Mouse (Mus musculus): Measurements from ENCODE around the gene Deup1. TPM values are rescaled to one million over a fixed set of nuclear protein-coding genes. Genes with fewer than 3 reads are reported as not detected.

Gene Deup1
- polyA plus RNA-seq, 1 experiment: 0.08 TPM

GRCm38 (mm10) chr9:15582026-15582425 is 45.7 kb downstream of the Deup1 start:
- Histone ChIP-seq H3K27me3 (ENCODE audit: control insufficient read depth, insufficient read depth, low read length) (no peaks in the 10 kb centered on the region), H3K4me1 (replicated peaks; ENCODE audit: control insufficient read depth, insufficient read depth, low read length) (peaks cover 2% of the 10 kb centered on the region; the same call in 1 of the 2 replicates), H3K27ac (ENCODE audit: control insufficient read depth, insufficient read depth, low read length) (no peak overlapping the region), H3K36me3 (ENCODE audit: control insufficient read depth, insufficient read depth, low read length) (no peaks in the 10 kb centered on the region), H3K4me3 (ENCODE audit: control insufficient read depth, insufficient read depth, low read length) (no peak overlapping the region)
- TF ChIP-seq POLR2A (IDR thresholded peaks at IDR 0.05; ENCODE audit: control insufficient read depth, extremely low read depth, insufficient read depth, low read length, poor library complexity) (no peak), CTCF (IDR thresholded peaks at IDR 0.05; ENCODE audit: borderline replicate concordance, control insufficient read depth, extremely low read depth, insufficient read depth, low read length, poor library complexity) (no peak)
- DNase-seq: no peak
- 72% methylated on average over 5 of the region's 5 CpGs for WGBS

- H3K27me3 ChIP-seq (ENCODE audit: control insufficient read depth, insufficient read depth, low read length): no peaks in the 10 kb centered on the region
- TF ChIP-seq CTCF (IDR thresholded peaks at IDR 0.05; ENCODE audit: borderline replicate concordance, control insufficient read depth, extremely low read depth, insufficient read depth, low read length, poor library complexity): no peak
- no peak for TF ChIP-seq POLR2A (IDR thresholded peaks at IDR 0.05; ENCODE audit: control insufficient read depth, extremely low read depth, insufficient read depth, low read length, poor library complexity)
- H3K4me3 ChIP-seq (ENCODE audit: control insufficient read depth, insufficient read depth, low read length): no peak overlapping the region
- no peak overlapping the region for H3K27ac ChIP-seq (ENCODE audit: control insufficient read depth, insufficient read depth, low read length)
- DNase-seq: peak; percentile 7
- H3K36me3 ChIP-seq (ENCODE audit: control insufficient read depth, insufficient read depth, low read length): no peaks in the 10 kb centered on the region
- H3K4me1 ChIP-seq (replicated peaks; ENCODE audit: control insufficient read depth, insufficient read depth, low read length): peaks cover 2% of the 10 kb centered on the region; the same call in 1 of the 2 replicates
- WGBS: 4% methylated on average over 6 of the region's 6 CpGs
Measured at GRCm38 (mm10) chr9:15580176-15580575, 47.6 kb downstream of the Deup1 start.

GRCm38 (mm10) chr9:15578946-15579345 is 48.8 kb downstream of the Deup1 start:
- TF ChIP-seq POLR2A (IDR thresholded peaks at IDR 0.05; ENCODE audit: control insufficient read depth, extremely low read depth, insufficient read depth, low read length, poor library complexity) (no peak), CTCF (IDR thresholded peaks at IDR 0.05; ENCODE audit: borderline replicate concordance, control insufficient read depth, extremely low read depth, insufficient read depth, low read length, poor library complexity) (no peak)
- no peak for DNase-seq
- H3K27ac ChIP-seq (ENCODE audit: control insufficient read depth, insufficient read depth, low read length): no peak overlapping the region
- no peaks in the 10 kb centered on the region for H3K36me3 ChIP-seq (ENCODE audit: control insufficient read depth, insufficient read depth, low read length)
- H3K4me3 ChIP-seq (ENCODE audit: control insufficient read depth, insufficient read depth, low read length): no peak overlapping the region
- WGBS: 97% methylated on average over 9 of the region's 9 CpGs
- no peaks in the 10 kb centered on the region for H3K27me3 ChIP-seq (ENCODE audit: control insufficient read depth, insufficient read depth, low read length)
- no peaks in the 10 kb centered on the region; the same call in 1 of the 2 replicates for H3K4me1 ChIP-seq (replicated peaks; ENCODE audit: control insufficient read depth, insufficient read depth, low read length)

GRCm38 (mm10) chr9:15578427-15578826 is 49.3 kb downstream of the Deup1 start:
- no peaks in the 10 kb centered on the region for H3K36me3 ChIP-seq (ENCODE audit: control insufficient read depth, insufficient read depth, low read length)
- no peak for TF ChIP-seq CTCF (IDR thresholded peaks at IDR 0.05; ENCODE audit: borderline replicate concordance, control insufficient read depth, extremely low read depth, insufficient read depth, low read length, poor library complexity)
- no peak for TF ChIP-seq POLR2A (IDR thresholded peaks at IDR 0.05; ENCODE audit: control insufficient read depth, extremely low read depth, insufficient read depth, low read length, poor library complexity)
- H3K4me1 ChIP-seq (replicated peaks; ENCODE audit: control insufficient read depth, insufficient read depth, low read length): no peaks in the 10 kb centered on the region; the same call in 1 of the 2 replicates
- H3K4me3 ChIP-seq (ENCODE audit: control insufficient read depth, insufficient read depth, low read length): no peak overlapping the region
- H3K27ac ChIP-seq (ENCODE audit: control insufficient read depth, insufficient read depth, low read length): no peak overlapping the region
- WGBS: 58% methylated on average over 1 of the region's 1 CpGs
- no peak for DNase-seq
- no peaks in the 10 kb centered on the region for H3K27me3 ChIP-seq (ENCODE audit: control insufficient read depth, insufficient read depth, low read length)

- DNase-seq: no peak
- Histone ChIP-seq H3K4me3 (ENCODE audit: control insufficient read depth, insufficient read depth, low read length) (no peak overlapping the region), H3K4me1 (replicated peaks; ENCODE audit: control insufficient read depth, insufficient read depth, low read length) (no peaks in the 10 kb centered on the region), H3K27me3 (ENCODE audit: control insufficient read depth, insufficient read depth, low read length) (no peaks in the 10 kb centered on the region), H3K27ac (ENCODE audit: control insufficient read depth, insufficient read depth, low read length) (no peak overlapping the region), H3K36me3 (ENCODE audit: control insufficient read depth, insufficient read depth, low read length) (no peaks in the 10 kb centered on the region)
- no peak for TF ChIP-seq POLR2A (IDR thresholded peaks at IDR 0.05; ENCODE audit: control insufficient read depth, extremely low read depth, insufficient read depth, low read length, poor library complexity)
- TF ChIP-seq CTCF (IDR thresholded peaks at IDR 0.05; ENCODE audit: borderline replicate concordance, control insufficient read depth, extremely low read depth, insufficient read depth, low read length, poor library complexity): no peak
- 91% methylated on average over 13 of the region's 13 CpGs for WGBS
Measured at GRCm38 (mm10) chr9:15574750-15575454, 52.8 kb downstream of the Deup1 start.

- no peaks in the 10 kb centered on the region for H3K27me3 ChIP-seq (ENCODE audit: control insufficient read depth, insufficient read depth, low read length)
- 95% methylated on average over 7 of the region's 7 CpGs for WGBS
Measured at GRCm38 (mm10) chr9:15562353-15562752, 65.4 kb downstream of the Deup1 start.

More at GRCm38 (mm10) chr9:15562353-15562752, 65.4 kb downstream of the Deup1 start:
- no peak overlapping the region for H3K27ac ChIP-seq (ENCODE audit: control insufficient read depth, insufficient read depth, low read length)
- H3K36me3 ChIP-seq (ENCODE audit: control insufficient read depth, insufficient read depth, low read length): no peaks in the 10 kb centered on the region
- H3K4me3 ChIP-seq (ENCODE audit: control insufficient read depth, insufficient read depth, low read length): no peak overlapping the region
- no peak for TF ChIP-seq POLR2A (IDR thresholded peaks at IDR 0.05; ENCODE audit: control insufficient read depth, extremely low read depth, insufficient read depth, low read length, poor library complexity)
- no peak for TF ChIP-seq CTCF (IDR thresholded peaks at IDR 0.05; ENCODE audit: borderline replicate concordance, control insufficient read depth, extremely low read depth, insufficient read depth, low read length, poor library complexity)
- H3K4me1 ChIP-seq (replicated peaks; ENCODE audit: control insufficient read depth, insufficient read depth, low read length): no peaks in the 10 kb centered on the region
- DNase-seq: no peak

All from thymus, adult 2 months (tissue).